Mouse (Mus musculus): ENCODE measurements at regions not wholly inside any gene's neighbourhood (a gene's known extent, or its start where the extent isn't known, plus 50 kb on each side); places are given as distances from the start of the nearest gene placed in this dataset.

DNA sequence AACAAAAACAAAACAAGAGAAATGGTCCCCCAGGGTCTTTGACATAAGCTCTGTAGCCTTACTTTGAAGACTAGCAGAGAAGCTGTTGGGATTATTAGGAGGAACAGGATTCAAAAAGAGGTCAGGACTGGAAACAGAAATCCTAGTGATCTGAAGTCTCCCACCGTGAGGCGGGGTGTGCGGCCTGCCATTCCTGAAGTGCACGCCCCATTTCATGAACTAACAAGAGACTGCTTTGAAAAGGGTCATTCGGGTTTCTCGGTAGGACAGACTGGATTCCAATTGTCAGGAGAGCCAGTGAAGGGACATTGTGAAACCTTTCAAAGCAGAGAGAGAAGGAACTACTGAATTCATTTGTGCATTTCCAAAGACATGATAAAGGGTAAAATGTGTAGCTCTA, 377.2 kb downstream of the Epha4 start:
- DNase-seq (ENCODE audit: low spot score), result no peak
- TF ChIP-seq CTCF (IDR thresholded peaks at IDR 0.05), result no peak

DNA sequence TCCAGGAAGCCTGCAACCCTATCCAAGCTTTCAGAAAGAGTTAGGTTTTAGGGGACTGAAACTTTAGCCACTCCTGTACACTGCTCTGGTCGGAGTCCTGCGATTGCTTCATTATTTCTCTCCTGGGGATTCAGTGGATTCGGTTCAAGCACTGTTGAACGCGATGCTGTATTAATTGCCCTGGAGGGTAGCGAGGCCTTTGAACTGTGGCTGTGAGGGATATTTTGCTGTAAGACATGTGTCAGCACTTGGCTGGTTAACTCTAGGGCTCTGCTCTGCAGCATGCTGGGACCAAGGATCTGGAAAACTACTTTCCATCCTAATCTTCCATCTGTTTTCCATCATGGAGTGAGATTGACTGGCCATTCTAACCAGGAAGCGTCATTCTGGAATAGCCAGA, 374.0 kb downstream of the Epha4 start:
- no peak for ATAC-seq (ENCODE audit: low FRiP score)
- no peaks in the 10 kb centered on the region for H3K9me3 ChIP-seq (ENCODE audit: low read length)

More for the DNA sequence above, 377.2 kb downstream of the Epha4 start:
- H3K27ac ChIP-seq (ENCODE audit: low read depth, low read length), result no peak overlapping the region
- 18% methylated on average over 6 of the region's 6 CpGs for WGBS
- no peak for ATAC-seq (ENCODE audit: low FRiP score)
- H3K4me2 ChIP-seq (ENCODE audit: low read depth, low read length, poor library complexity, severe bottlenecking), result no peak overlapping the region
- no peaks in the 10 kb centered on the region for H3K36me3 ChIP-seq (ENCODE audit: insufficient read depth, low read length)
- H3K9ac ChIP-seq (replicated peaks; ENCODE audit: low read length, poor library complexity, severe bottlenecking), result no peak overlapping the region
- H3K4me1 ChIP-seq (ENCODE audit: insufficient read depth, low read length), result no peaks in the 10 kb centered on the region; the same call in 1 of the 2 replicates
- H3K27me3 ChIP-seq (ENCODE audit: insufficient read depth, low read length), result no peaks in the 10 kb centered on the region
- H3K9me3 ChIP-seq (ENCODE audit: low read length), result no peaks in the 10 kb centered on the region
- H3K4me3 ChIP-seq (ENCODE audit: low read depth, low read length), result no peak overlapping the region

DNA sequence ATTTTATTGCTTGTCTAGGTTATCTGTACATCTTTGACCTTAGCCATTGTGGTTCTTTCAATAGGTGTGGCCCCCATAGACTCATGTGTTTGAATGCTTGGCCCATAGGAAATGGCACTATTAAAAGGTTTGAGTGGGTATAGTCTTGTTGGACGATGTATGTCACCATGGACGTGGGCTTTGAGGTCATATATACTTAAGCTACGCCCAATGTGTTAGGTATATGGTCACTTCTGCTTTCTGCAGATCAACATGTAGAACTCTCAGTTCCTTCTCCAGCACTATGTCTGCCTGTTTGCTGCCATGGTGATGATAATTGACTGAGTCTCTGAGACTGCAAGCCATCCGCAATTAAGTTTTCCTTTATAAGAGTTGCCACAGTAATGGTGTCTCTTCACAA, 366.8 kb downstream of the Epha4 start:
- Histone ChIP-seq H3K9me3 (ENCODE audit: low read length) (no peaks in the 10 kb centered on the region), H3K4me2 (ENCODE audit: low read depth, low read length, poor library complexity, severe bottlenecking) (no peak overlapping the region), H3K27me3 (ENCODE audit: insufficient read depth, low read length) (no peaks in the 10 kb centered on the region), H3K4me1 (ENCODE audit: insufficient read depth, low read length) (no peaks in the 10 kb centered on the region), H3K9ac (replicated peaks; ENCODE audit: low read length, poor library complexity, severe bottlenecking) (no peak overlapping the region), H3K27ac (ENCODE audit: low read depth, low read length) (no peak overlapping the region), H3K4me3 (ENCODE audit: low read depth, low read length) (no peak overlapping the region), H3K36me3 (ENCODE audit: insufficient read depth, low read length) (no peaks in the 10 kb centered on the region)
- TF ChIP-seq CTCF (IDR thresholded peaks at IDR 0.05), result no peak
- 97% methylated on average over 4 of the region's 4 CpGs for WGBS
- ATAC-seq (ENCODE audit: low FRiP score) (no peak), DNase-seq (ENCODE audit: low spot score) (no peak)

More for the DNA sequence above, 374.0 kb downstream of the Epha4 start:
- H3K4me1 ChIP-seq (ENCODE audit: insufficient read depth, low read length), result no peaks in the 10 kb centered on the region; the same call in 1 of the 2 replicates
- H3K4me3 ChIP-seq (ENCODE audit: low read depth, low read length), result no peak overlapping the region
- H3K4me2 ChIP-seq (ENCODE audit: low read depth, low read length, poor library complexity, severe bottlenecking), result no peak overlapping the region
- no peak for DNase-seq (ENCODE audit: low spot score)
- H3K27me3 ChIP-seq (ENCODE audit: insufficient read depth, low read length), result no peaks in the 10 kb centered on the region
- WGBS, result 54% methylated on average over 7 of the region's 7 CpGs
- H3K9ac ChIP-seq (replicated peaks; ENCODE audit: low read length, poor library complexity, severe bottlenecking), result no peak overlapping the region
- H3K27ac ChIP-seq (ENCODE audit: low read depth, low read length), result no peak overlapping the region
- no peaks in the 10 kb centered on the region for H3K36me3 ChIP-seq (ENCODE audit: insufficient read depth, low read length)
- TF ChIP-seq CTCF (IDR thresholded peaks at IDR 0.05), result no peak

DNA sequence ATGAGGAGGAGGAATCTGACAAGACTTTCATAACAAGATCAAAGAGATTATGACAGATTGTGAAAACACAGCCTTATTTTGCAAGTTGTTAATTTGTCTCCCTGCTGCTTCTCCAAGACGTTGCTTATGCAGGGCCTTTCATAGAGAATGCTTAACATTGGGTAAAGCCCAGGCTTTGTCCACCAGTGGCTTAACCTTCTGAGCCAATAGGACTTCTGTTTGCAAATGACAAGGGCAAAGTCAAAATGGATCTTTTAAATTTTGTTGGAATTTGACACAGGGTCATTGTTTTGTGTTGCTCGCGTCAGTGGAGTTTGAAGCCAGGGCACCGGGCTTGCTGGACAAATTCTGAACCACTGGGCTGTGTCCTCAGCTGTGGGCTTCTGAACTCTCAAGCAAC, 346.6 kb downstream of the Epha4 start:
- H3K4me2 ChIP-seq (ENCODE audit: low read depth, low read length, poor library complexity, severe bottlenecking), result no peak overlapping the region
- WGBS, result 60% methylated on average over 4 of the region's 4 CpGs
- H3K27me3 ChIP-seq (ENCODE audit: insufficient read depth, low read length), result no peaks in the 10 kb centered on the region
- TF ChIP-seq CTCF (IDR thresholded peaks at IDR 0.05), result no peak
- no peaks in the 10 kb centered on the region for H3K9me3 ChIP-seq (ENCODE audit: low read length)
- H3K4me1 ChIP-seq (ENCODE audit: insufficient read depth, low read length), result no peaks in the 10 kb centered on the region
- no peaks in the 10 kb centered on the region for H3K36me3 ChIP-seq (ENCODE audit: insufficient read depth, low read length)
- no peak overlapping the region for H3K27ac ChIP-seq (ENCODE audit: low read depth, low read length)
- no peak overlapping the region for H3K4me3 ChIP-seq (ENCODE audit: low read depth, low read length)
- DNase-seq (ENCODE audit: low spot score) (no peak), ATAC-seq (ENCODE audit: low FRiP score) (no peak)
- no peak overlapping the region for H3K9ac ChIP-seq (replicated peaks; ENCODE audit: low read length, poor library complexity, severe bottlenecking)

DNA sequence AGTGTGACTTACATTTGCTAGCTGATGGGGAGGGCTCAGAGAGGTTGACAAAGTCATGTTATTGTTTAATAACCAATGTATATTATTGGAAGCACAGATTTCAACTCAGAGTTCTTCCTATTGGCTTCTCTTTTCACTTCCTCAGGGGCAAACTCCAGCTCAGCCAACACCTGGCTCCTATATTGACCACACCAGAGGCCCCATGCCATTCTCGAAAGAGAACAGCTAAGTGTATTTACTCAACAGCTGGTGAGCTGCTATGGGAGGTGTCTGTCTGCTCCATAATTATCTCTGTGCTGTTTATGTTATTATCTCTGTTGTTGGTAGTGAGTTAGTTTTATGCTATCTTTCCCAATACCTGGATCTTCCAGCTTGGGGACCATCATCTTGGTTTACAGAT, 342.4 kb downstream of the Epha4 start:
- no peak for DNase-seq (ENCODE audit: low spot score)
- TF ChIP-seq CTCF (IDR thresholded peaks at IDR 0.05), result no peak
- WGBS, result 79% methylated on average over 1 of the region's 1 CpGs
- H3K4me1 ChIP-seq (ENCODE audit: insufficient read depth, low read length), result no peaks in the 10 kb centered on the region
- no peaks in the 10 kb centered on the region for H3K9me3 ChIP-seq (ENCODE audit: low read length)
- no peak overlapping the region for H3K4me3 ChIP-seq (ENCODE audit: low read depth, low read length)
- H3K36me3 ChIP-seq (ENCODE audit: insufficient read depth, low read length), result no peaks in the 10 kb centered on the region
- H3K27ac ChIP-seq (ENCODE audit: low read depth, low read length), result no peak overlapping the region
- no peak for ATAC-seq (ENCODE audit: low FRiP score)
- no peak overlapping the region for H3K9ac ChIP-seq (replicated peaks; ENCODE audit: low read length, poor library complexity, severe bottlenecking)
- no peak overlapping the region for H3K4me2 ChIP-seq (ENCODE audit: low read depth, low read length, poor library complexity, severe bottlenecking)
- H3K27me3 ChIP-seq (ENCODE audit: insufficient read depth, low read length), result no peaks in the 10 kb centered on the region

DNA sequence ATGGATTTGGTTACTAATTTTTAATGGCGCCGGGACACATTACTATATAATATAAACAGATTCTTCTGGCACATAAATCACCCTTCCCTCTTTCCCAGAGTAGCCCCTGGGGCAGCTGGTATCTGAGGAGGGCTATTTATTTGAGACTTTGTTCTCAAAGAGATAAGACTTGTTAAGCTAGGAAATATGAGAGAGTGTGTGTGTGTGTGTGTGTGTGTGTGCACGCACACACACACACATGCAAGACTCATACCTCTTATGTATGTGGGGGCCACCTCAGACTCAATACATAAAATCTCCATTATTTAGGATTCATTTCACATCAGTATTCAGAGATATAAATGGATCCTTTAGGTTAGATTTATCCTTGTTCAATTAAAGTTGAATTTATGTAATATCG, 340.1 kb downstream of the Epha4 start:
- DNase-seq (ENCODE audit: low spot score) (no peak), ATAC-seq (ENCODE audit: low FRiP score) (no peak)
- no peak overlapping the region for H3K4me3 ChIP-seq (ENCODE audit: low read depth, low read length)
- 94% methylated on average over 4 of the region's 4 CpGs for WGBS
- H3K36me3 ChIP-seq (ENCODE audit: insufficient read depth, low read length), result no peaks in the 10 kb centered on the region
- H3K27ac ChIP-seq (ENCODE audit: low read depth, low read length), result no peak overlapping the region
- no peak overlapping the region for H3K4me2 ChIP-seq (ENCODE audit: low read depth, low read length, poor library complexity, severe bottlenecking)
- TF ChIP-seq CTCF (IDR thresholded peaks at IDR 0.05), result no peak
- H3K27me3 ChIP-seq (ENCODE audit: insufficient read depth, low read length), result 0 out of 2 replicates have a peak, but pooled peaks cover 3% of the 10 kb centered on the region
- H3K9ac ChIP-seq (replicated peaks; ENCODE audit: low read length, poor library complexity, severe bottlenecking), result no peak overlapping the region
- no peaks in the 10 kb centered on the region for H3K9me3 ChIP-seq (ENCODE audit: low read length)
- H3K4me1 ChIP-seq (ENCODE audit: insufficient read depth, low read length), result no peaks in the 10 kb centered on the region

All from midbrain, postnatal 0 days (tissue).